Mouse (Mus musculus): ENCODE results near the gene Nadsyn1. TPM values are rescaled to one million over a fixed set of nuclear protein-coding genes. Genes with fewer than 3 reads are reported as not detected.

Nadsyn1 gene
- polyA plus RNA-seq, 1 experiment from 2014 or later, result 19.4 TPM

Other genes with a start within 250 kb of the Nadsyn1 start
- gene Cars, start 222.8 kb downstream of the Nadsyn1 start, polyA plus RNA-seq (2015; fragmentation: Nextera tagmentation; extraction: Ambion mirVana), result 57.6 and 62.7 TPM in 2 replicates
- gene Tnfrsf26, start 194.1 kb downstream of the Nadsyn1 start, polyA plus RNA-seq (2015; fragmentation: Nextera tagmentation; extraction: Ambion mirVana), result 0.35 and 0.38 TPM in 2 replicates
- 6.1 and 6.9 TPM in 2 replicates for gene Tnfrsf22, start 173.2 kb downstream of the Nadsyn1 start, polyA plus RNA-seq (2015; fragmentation: Nextera tagmentation; extraction: Ambion mirVana)
- gene Tnfrsf23, start 137.0 kb downstream of the Nadsyn1 start, polyA plus RNA-seq (2015; fragmentation: Nextera tagmentation; extraction: Ambion mirVana), result 0.69 and 1.2 TPM in 2 replicates
- 25.6 and 25.9 TPM in 2 replicates for gene Osbpl5, start 65.9 kb downstream of the Nadsyn1 start, polyA plus RNA-seq (2015; fragmentation: Nextera tagmentation; extraction: Ambion mirVana)
- not detected in 2 replicates for gene Mrgprg, start 55.9 kb downstream of the Nadsyn1 start, polyA plus RNA-seq (2015; fragmentation: Nextera tagmentation; extraction: Ambion mirVana)
- 1.2 and 1.3 TPM in 2 replicates for gene Mrgpre, start 38.3 kb downstream of the Nadsyn1 start, polyA plus RNA-seq (2015; fragmentation: Nextera tagmentation; extraction: Ambion mirVana)
- 70.2 and 78.9 TPM in 2 replicates for gene Dhcr7, start 296 bp upstream of the Nadsyn1 start, polyA plus RNA-seq (2015; fragmentation: Nextera tagmentation; extraction: Ambion mirVana)
- gene Gm498, start 44.0 kb upstream of the Nadsyn1 start, polyA plus RNA-seq (2015; fragmentation: Nextera tagmentation; extraction: Ambion mirVana), result not detected in 2 replicates
- 0.99 and 1.1 TPM in 2 replicates for gene Shank2, start 179.1 kb upstream of the Nadsyn1 start, polyA plus RNA-seq (2015; fragmentation: Nextera tagmentation; extraction: Ambion mirVana)